Mouse (Mus musculus) liver, embryonic 11.5 days (tissue): ENCODE data around the gene Cldn14. TPM values are rescaled to one million over a fixed set of nuclear protein-coding genes. Genes with fewer than 3 reads are reported as not detected.
"Not testable (repeated sequence)": the region's sequence is repeated elsewhere in the genome, so short reads cannot be mapped to it uniquely, and the experiment has no call there.

Experiments used
- ATAC-seq: fragments of 200-750 bp; cut with Nextera tagmentation; replicated peaks from 2 replicates; pipeline ENCODE4 v1.8.0; 2017; ENCODE audit warnings: moderate number of reproducible peaks, mild to moderate bottlenecking, moderate TSS enrichment, moderate library complexity; ENCODE audit not compliant: low FRiP score
- DNase-seq: peaks from one replicate; pipeline ENCODE4 v3.0.0-alpha.2; 2017; ENCODE audit warnings: low spot score
- H3K27ac ChIP-seq: fragments of 300-500 bp; sonication (generic); 2 replicates; pipeline ENCODE4 v1.5.1; 2014; ENCODE audit warnings: mild to moderate bottlenecking, low read depth, low read length, control low read depth
- H3K27me3 ChIP-seq: fragments of 300-500 bp; sonication (generic); replicated peaks from 2 replicates; pipeline ENCODE4 v1.6.1; 2014; ENCODE audit warnings: low read length, mixed read lengths; ENCODE audit not compliant: control insufficient read depth, insufficient read depth
- H3K36me3 ChIP-seq: fragments of 300-500 bp; sonication (generic); 2 replicates; pipeline ENCODE4 v1.6.1; 2014; ENCODE audit warnings: mild to moderate bottlenecking, low read length, moderate library complexity, mixed read lengths; ENCODE audit not compliant: control insufficient read depth, insufficient read depth
- H3K4me1 ChIP-seq: fragments of 300-500 bp; sonication (generic); replicated peaks from 2 replicates; pipeline ENCODE4 v1.6.1; 2014; ENCODE audit warnings: low read length, mixed read lengths; ENCODE audit not compliant: control insufficient read depth, insufficient read depth
- H3K4me2 ChIP-seq: fragments of 300-500 bp; sonication (generic); 2 replicates; pipeline ENCODE4 v1.6.1; 2014; ENCODE audit warnings: mild to moderate bottlenecking, control low read depth, moderate library complexity
- H3K4me3 ChIP-seq: fragments of 300-500 bp; sonication (generic); 2 replicates; pipeline ENCODE4 v1.5.1; 2014; ENCODE audit warnings: low read depth, low read length, control low read depth
- H3K9ac ChIP-seq: fragments of 300-500 bp; sonication (generic); 2 replicates; pipeline ENCODE4 v1.6.1; 2014; ENCODE audit warnings: low read depth, low read length, control low read depth
- H3K9me3 ChIP-seq: fragments of 300-500 bp; sonication (generic); 2 replicates; pipeline ENCODE4 v1.6.1; 2016; ENCODE audit warnings: low read length, inconsistent platforms, mixed read lengths; ENCODE audit not compliant: control insufficient read depth
- WGBS: fragments of 180-500 bp; shearing (Covaris S2); extraction: QIAGEN DNeasy Blood & Tissue Kit; methylation state at CpG from one replicate; pipeline ENCODE4 v1.1.7; 2014; 5-methylcytosine and 5-hydroxymethylcytosine counted together
- polyA plus RNA-seq: library from polyadenylated mRNA; unstranded; fragments of >200 nt; fragmentation: Nextera tagmentation; extraction: Ambion mirVana; gene quantifications from 2 replicates; pipeline ENCODE4 v1.2.1, GENCODE M21; 2014

Cldn14 gene
- polyA plus RNA-seq, 1 experiment from 2014 or later: 0.14 TPM

- 78% methylated on average over 8 of the region's 8 CpGs for WGBS
- not testable (repeated sequence) for H3K4me2 ChIP-seq, H3K9me3 ChIP-seq, H3K27me3 ChIP-seq, H3K4me1 ChIP-seq, H3K9ac ChIP-seq, H3K36me3 ChIP-seq, H3K4me3 ChIP-seq, H3K27ac ChIP-seq, ATAC-seq, DNase-seq
These were observed 4.9 kb upstream of the Cldn14 start for GRCm38 (mm10) chr16:94013328-94014086.

GRCm38 (mm10) chr16:94011224-94011623, 2.6 kb upstream of the Cldn14 start:
- Histone ChIP-seq H3K4me1 (no peaks in the 10 kb centered on the region), H3K4me3 (no peak overlapping the region), H3K27ac (no peak overlapping the region), H3K27me3 (no peaks in the 10 kb centered on the region), H3K9me3 (no peaks in the 10 kb centered on the region), H3K36me3 (no peaks in the 10 kb centered on the region), H3K4me2 (no peak overlapping the region), H3K9ac (no peak overlapping the region)
- WGBS: 18% methylated on average over 5 of the region's 5 CpGs
- DNase-seq (no peak), ATAC-seq (no peak)

- Histone ChIP-seq H3K36me3 (no peaks in the 10 kb centered on the region), H3K9ac (no peak overlapping the region), H3K27me3 (no peaks in the 10 kb centered on the region), H3K27ac (no peak overlapping the region), H3K4me3 (no peak overlapping the region), H3K4me1 (no peaks in the 10 kb centered on the region), H3K9me3 (no peaks in the 10 kb centered on the region), H3K4me2 (no peak overlapping the region)
- WGBS: 78% methylated on average over 3 of the region's 3 CpGs
- ATAC-seq: no peak
- no peak for DNase-seq
These were observed 2.0 kb upstream of the Cldn14 start for GRCm38 (mm10) chr16:94010633-94011032.

- no peak overlapping the region for H3K4me2 ChIP-seq
- no peaks in the 10 kb centered on the region for H3K4me1 ChIP-seq
- no peak overlapping the region for H3K27ac ChIP-seq
- ATAC-seq (no peak), DNase-seq (no peak)
- WGBS: 69% methylated on average over 5 of the region's 5 CpGs
- no peaks in the 10 kb centered on the region for H3K27me3 ChIP-seq
- no peak overlapping the region for H3K9ac ChIP-seq
- H3K36me3 ChIP-seq: no peaks in the 10 kb centered on the region
- H3K9me3 ChIP-seq: no peaks in the 10 kb centered on the region
- H3K4me3 ChIP-seq: no peak overlapping the region
These were observed 1.5 kb upstream of the Cldn14 start for GRCm38 (mm10) chr16:94010156-94010555.

- Histone ChIP-seq H3K27ac (no peak overlapping the region), H3K4me1 (no peaks in the 10 kb centered on the region), H3K4me2 (no peak overlapping the region), H3K36me3 (no peaks in the 10 kb centered on the region), H3K27me3 (no peaks in the 10 kb centered on the region), H3K4me3 (no peak overlapping the region), H3K9me3 (no peaks in the 10 kb centered on the region), H3K9ac (no peak overlapping the region)
- 56% methylated on average over 5 of the region's 5 CpGs for WGBS
- DNase-seq (no peak), ATAC-seq (no peak)
These were observed 719 bp upstream of the Cldn14 start for GRCm38 (mm10) chr16:94009356-94009755.

GRCm38 (mm10) chr16:94006706-94007665, 1.7 kb downstream of the Cldn14 start:
- H3K4me3 ChIP-seq: no peak overlapping the region
- H3K9me3 ChIP-seq: no peaks in the 10 kb centered on the region
- no peak overlapping the region for H3K9ac ChIP-seq
- H3K27me3 ChIP-seq: no peaks in the 10 kb centered on the region
- no peak overlapping the region for H3K4me2 ChIP-seq
- H3K4me1 ChIP-seq: no peaks in the 10 kb centered on the region
- DNase-seq (no peak), ATAC-seq (no peak)
- H3K36me3 ChIP-seq: no peaks in the 10 kb centered on the region
- 55% methylated on average over 23 of the region's 23 CpGs for WGBS
- no peak overlapping the region for H3K27ac ChIP-seq

GRCm38 (mm10) chr16:94003478-94003877, 5.2 kb downstream of the Cldn14 start:
- no peak for DNase-seq
- ATAC-seq: no peak

GRCm38 (mm10) chr16:94001366-94001765, 7.3 kb downstream of the Cldn14 start:
- no peaks in the 10 kb centered on the region for H3K27me3 ChIP-seq
- no peaks in the 10 kb centered on the region for H3K36me3 ChIP-seq
- WGBS: 78% methylated on average over 6 of the region's 6 CpGs
- no peaks in the 10 kb centered on the region for H3K4me1 ChIP-seq
- ATAC-seq (no peak), DNase-seq (no peak)
- no peak overlapping the region for H3K4me3 ChIP-seq
- no peaks in the 10 kb centered on the region for H3K9me3 ChIP-seq
- H3K4me2 ChIP-seq: no peak overlapping the region
- no peak overlapping the region for H3K9ac ChIP-seq
- no peak overlapping the region for H3K27ac ChIP-seq

More at GRCm38 (mm10) chr16:94003478-94003877, 5.2 kb downstream of the Cldn14 start:
- 76% methylated on average over 6 of the region's 6 CpGs for WGBS
- no peak overlapping the region for H3K4me3 ChIP-seq
- no peaks in the 10 kb centered on the region for H3K4me1 ChIP-seq
- H3K9ac ChIP-seq: no peak overlapping the region
- H3K9me3 ChIP-seq: no peaks in the 10 kb centered on the region
- H3K4me2 ChIP-seq: no peak overlapping the region
- H3K27ac ChIP-seq: no peak overlapping the region
- no peaks in the 10 kb centered on the region for H3K27me3 ChIP-seq
- no peaks in the 10 kb centered on the region for H3K36me3 ChIP-seq
